Mouse (Mus musculus) left cerebral cortex, adult 2 months (tissue): ENCODE measurements around the gene Kcnn3. TPM values are rescaled to one million over a fixed set of nuclear protein-coding genes. Genes with fewer than 3 reads are reported as not detected.

Source experiments
- DNase-seq, 2 experiments: peaks; one replicate each; pipeline ENCODE4 v3.0.0; 2021 to 2022; ENCODE audit warnings: low spot score in 2 of 2, mixed read lengths in 1 of 2; ENCODE audit errors: extremely low spot score in 1 of 2
- H3K27ac ChIP-seq: fragments of 200-600 bp; 2 replicates; pipeline ENCODE4 v1.8.1; 2022
- H3K4me3 ChIP-seq: fragments of 200-600 bp; 2 replicates; pipeline ENCODE4 v1.8.1; 2022
- CTCF ChIP-seq: fragments of 200-600 bp; IDR thresholded peaks from 2 replicates; pipeline ENCODE4 v1.8.1; 2022; ENCODE audit warnings: antibody characterized with exemption, mild to moderate bottlenecking, moderate library complexity
- intact Hi-C: fragments of 180-260 bp; cut with DNase I; formaldehyde crosslinking; loops from one replicate; pipeline ENCODE4 v1.15.1; 2025
- total RNA-seq, 2 experiments: library from RNA; stranded (reverse); gene quantifications; 2 replicates each; pipeline ENCODE4 v1.2.3; 2021

The Kcnn3 gene
- total RNA-seq, 2 experiments from 2014 or later = 18.2 to 27.3 TPM

GRCm38 (mm10) chr3:89603300-89603699 is 83.3 kb downstream of the Kcnn3 start:
- intact Hi-C loops = no loop called here
- no peak overlapping the region for H3K27ac ChIP-seq
- no peak for TF ChIP-seq CTCF
- H3K4me3 ChIP-seq = no peak overlapping the region
- DNase-seq = no peak

GRCm38 (mm10) chr3:89605235-89605634 is 85.3 kb downstream of the Kcnn3 start:
- intact Hi-C loops = no loop called here
- no peak overlapping the region for H3K4me3 ChIP-seq
- H3K27ac ChIP-seq = no peak overlapping the region
- no peak for TF ChIP-seq CTCF
- no peak for DNase-seq

DNA sequence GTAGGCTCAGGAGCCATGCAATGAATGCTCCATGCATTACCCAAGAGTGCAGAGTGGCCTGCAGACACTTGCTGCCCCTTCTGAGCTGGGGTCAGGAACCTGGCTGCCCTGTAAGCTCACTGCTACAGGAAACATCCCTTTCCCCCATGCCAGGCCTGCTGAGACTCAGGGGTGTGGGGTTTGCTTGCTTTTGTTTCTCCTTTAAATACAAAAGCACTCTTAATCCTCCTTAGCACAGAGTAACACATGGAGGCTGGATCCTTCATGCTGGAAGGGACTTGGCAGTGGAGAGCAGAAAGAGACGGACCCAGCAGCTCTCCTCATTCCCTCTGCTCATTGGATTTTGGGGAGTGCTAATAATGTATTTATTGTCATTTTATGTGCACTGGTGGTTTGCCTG is 87.4 kb downstream of the Kcnn3 start:
- TF ChIP-seq CTCF = no peak
- intact Hi-C loops = no loop called here
- Histone ChIP-seq H3K4me3 (no peak overlapping the region), H3K27ac (no peak overlapping the region)
- no peak for DNase-seq

DNA sequence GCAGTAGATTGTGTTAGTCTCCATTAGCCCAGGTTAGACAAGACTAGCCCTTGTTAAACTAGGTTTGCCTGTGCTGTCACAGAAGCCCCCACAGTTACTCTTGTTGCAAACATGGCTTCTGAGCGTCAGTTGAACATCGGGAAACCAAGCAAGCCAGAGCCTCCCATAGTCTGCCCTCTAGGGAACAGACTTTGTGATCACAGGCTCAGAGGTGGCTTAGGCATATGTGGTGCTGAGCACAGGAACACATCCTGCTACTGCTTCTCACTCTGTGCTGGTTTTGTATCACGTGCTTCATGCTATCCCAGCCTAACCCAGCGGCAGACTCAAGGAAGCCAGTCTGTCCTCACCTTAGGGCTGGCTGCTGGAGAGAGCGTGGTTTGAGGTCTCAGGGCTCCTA is 92.1 kb downstream of the Kcnn3 start:
- peak; percentile 9 for TF ChIP-seq CTCF
- intact Hi-C loops = loop anchor here (5.0 kb wide), 1 partner anchor 90 kb away; the partner anchor contains the start of gene Kcnn3
- Histone ChIP-seq H3K4me3 (no peak overlapping the region), H3K27ac (no peak overlapping the region)
- DNase-seq = no peak

DNA sequence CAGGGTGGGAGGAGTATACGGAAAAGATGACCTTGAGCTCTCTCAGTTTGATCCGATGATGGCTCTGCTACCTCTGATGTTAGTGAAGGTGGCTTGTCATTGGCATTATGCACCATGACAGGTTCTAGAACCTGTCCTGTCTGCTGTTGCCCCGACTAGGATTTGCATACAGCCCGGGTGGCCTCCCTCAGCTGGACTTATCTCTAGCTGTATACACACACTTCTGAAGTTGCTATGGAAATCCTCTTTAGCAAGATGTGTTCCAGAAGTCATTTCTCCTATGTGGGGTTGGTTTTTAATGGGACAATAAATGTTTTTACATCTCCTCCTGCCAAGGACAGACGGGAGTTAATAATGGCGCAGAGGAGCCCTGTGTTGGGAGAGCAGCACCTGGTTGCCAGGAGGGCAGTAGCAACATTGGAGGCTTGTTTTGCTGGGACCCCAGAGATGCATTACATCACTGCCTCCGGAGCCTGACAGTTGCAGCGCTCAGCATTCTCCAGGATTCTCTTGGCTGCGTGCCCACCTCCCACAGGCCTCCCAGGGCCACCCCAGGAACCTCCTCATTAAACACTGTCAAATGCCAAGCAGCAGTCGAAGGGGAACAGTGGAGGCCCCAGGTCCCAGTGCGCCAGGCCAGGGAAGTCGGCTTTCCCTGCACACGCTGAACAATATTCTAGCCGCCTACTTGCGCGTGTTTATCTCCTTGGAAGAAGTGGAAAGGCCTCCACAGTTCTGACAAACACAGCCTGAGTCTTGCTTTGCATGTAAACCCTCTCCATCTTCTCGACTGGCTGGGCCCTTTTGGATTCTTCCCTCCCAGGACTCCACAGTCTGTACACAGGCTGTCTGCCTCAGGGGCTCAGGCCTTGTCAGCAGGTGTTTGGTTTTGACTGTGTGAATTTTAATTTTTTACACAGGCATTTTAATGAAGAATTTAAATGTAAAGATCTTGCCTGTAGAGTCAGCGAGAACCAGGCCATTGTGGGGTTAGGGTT is 93.9 kb downstream of the Kcnn3 start:
- Histone ChIP-seq H3K4me3 (no peak overlapping the region), H3K27ac (0 out of 2 replicates have a peak overlapping the region, but pooled peaks have one; percentile 28)
- intact Hi-C loops = loop anchor here (5.0 kb wide), 1 partner anchor 92 kb away; the partner anchor contains the start of gene Kcnn3
- DNase-seq = peak; percentile 69 to 71
- TF ChIP-seq CTCF = no peak

DNA sequence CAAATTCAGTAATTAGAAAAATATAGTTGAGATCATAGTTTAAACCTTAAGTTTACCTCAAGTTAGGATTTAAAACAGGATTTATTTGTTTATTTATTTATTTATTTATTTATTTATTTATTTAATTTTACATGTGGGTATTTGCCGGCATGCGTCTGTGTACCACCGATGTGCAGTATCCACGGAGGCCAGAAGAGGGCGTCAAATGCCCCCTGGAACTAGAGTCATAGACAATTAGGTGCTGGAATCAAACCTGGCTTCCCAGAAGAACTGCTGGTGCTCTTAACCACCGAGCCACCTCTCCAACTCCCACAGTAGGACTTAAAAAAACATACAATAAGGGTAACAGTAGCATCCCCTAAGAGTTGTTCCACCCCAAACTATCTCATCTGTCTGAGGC is 96.9 kb downstream of the Kcnn3 start:
- H3K4me3 ChIP-seq = no peak overlapping the region
- intact Hi-C loops = no loop called here
- TF ChIP-seq CTCF = peak; percentile 32
- H3K27ac ChIP-seq = no peak overlapping the region
- DNase-seq = no peak

- no peak overlapping the region for H3K4me3 ChIP-seq
- intact Hi-C loops = no loop called here
- TF ChIP-seq CTCF = no peak
- no peak overlapping the region for H3K27ac ChIP-seq
- no peak for DNase-seq
Observed at GRCm38 (mm10) chr3:89617360-89617759, 97.4 kb downstream of the Kcnn3 start.

DNA sequence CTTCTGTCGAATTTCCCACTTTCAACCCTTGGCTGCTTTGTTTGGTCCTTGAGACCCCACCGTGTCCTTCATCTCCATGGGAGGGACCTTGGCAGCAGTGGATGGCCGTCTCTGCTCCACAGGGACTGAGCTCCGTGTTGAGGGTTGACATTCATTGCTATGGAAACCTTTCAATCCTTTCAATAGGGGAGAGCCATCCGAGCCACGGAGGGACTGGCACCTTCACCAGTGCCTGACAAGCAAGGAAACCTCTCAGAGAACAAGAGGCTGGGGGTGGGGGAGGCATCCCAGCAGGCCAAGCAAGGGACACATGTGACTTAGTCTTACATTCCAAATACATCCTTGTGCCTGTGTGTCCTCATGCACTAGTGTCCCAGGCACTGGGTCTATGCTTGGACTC is 102.9 kb downstream of the Kcnn3 start:
- Histone ChIP-seq H3K27ac (no peak overlapping the region), H3K4me3 (no peak overlapping the region)
- DNase-seq = no peak
- intact Hi-C loops = no loop called here
- TF ChIP-seq CTCF = no peak

DNA sequence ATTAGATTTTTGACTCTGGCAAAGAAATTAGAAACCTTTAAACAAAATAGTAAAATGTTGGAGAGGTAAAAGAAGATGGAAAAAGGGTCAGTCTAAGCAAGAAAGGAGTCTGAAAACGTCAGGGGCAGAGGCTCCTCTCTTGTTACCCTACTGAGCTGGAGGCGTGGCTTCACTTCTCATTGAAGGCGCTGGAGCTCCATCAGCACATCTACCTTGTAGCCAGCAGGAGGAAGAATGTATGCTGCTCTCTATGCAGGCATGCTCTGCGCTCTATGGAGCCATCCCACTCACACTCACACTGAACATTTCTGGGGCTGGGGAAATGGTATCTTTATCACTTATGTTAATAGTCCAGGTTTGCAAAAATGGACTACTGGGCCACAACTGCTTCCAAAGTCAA is 103.6 kb downstream of the Kcnn3 start:
- intact Hi-C loops = no loop called here
- DNase-seq = no peak
- TF ChIP-seq CTCF = no peak
- H3K4me3 ChIP-seq = no peak overlapping the region
- H3K27ac ChIP-seq = no peak overlapping the region

DNA sequence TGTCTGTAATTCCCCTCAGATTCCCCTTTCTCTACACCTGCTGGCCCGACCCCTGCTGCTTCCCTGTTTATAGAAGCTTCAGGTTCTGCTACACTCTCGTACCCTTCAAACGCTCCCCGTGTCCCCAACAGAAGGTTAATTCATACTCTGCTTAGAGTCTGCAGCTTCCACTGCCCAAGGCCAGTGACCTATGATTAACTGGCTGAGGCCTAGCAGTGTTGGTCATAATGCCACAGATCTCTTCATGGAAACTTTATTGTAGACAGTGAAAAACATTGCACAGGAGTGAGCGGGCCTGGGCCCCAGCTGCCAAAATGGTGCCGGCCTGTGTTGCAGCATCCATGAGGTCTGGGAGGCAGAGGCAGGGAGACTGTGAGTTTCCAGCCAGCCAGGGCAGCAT is 104.0 kb downstream of the Kcnn3 start:
- intact Hi-C loops = no loop called here
- no peak overlapping the region for H3K4me3 ChIP-seq
- DNase-seq = no peak
- no peak overlapping the region for H3K27ac ChIP-seq
- no peak for TF ChIP-seq CTCF

- no peak overlapping the region for H3K4me3 ChIP-seq
- intact Hi-C loops = no loop called here
- TF ChIP-seq CTCF = no peak
- H3K27ac ChIP-seq = no peak overlapping the region
- DNase-seq = no peak
Observed at GRCm38 (mm10) chr3:89624814-89625445, 105.0 kb downstream of the Kcnn3 start.

- no peak overlapping the region for H3K27ac ChIP-seq
- intact Hi-C loops = no loop called here
- no peak for DNase-seq
Observed at GRCm38 (mm10) chr3:89626556-89626955, 106.6 kb downstream of the Kcnn3 start.

More at GRCm38 (mm10) chr3:89626556-89626955, 106.6 kb downstream of the Kcnn3 start:
- no peak for TF ChIP-seq CTCF
- H3K4me3 ChIP-seq = no peak overlapping the region
